Mouse (Mus musculus): Measurements from ENCODE around the gene Htra2.

DNA sequence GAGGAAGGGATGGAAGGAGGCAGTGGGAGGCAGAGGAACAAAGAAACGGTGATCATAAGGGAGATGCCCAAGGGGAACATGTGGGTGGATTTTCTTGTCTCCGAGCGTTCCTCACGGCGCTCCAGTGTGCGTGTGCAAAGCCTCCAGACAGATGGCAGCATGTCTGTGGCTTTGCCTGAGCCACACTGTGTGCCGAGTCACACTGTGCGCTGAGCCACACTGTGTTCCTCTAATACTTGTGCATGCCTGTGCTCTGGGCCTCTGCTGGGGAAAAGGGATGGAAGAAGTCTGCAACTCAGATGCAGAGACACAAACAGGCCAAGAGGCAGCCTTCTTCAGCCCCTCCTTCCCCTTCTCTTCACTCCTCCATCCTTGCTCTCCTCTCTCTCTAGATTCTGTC lies 27.8 kb downstream of the Htra2 start:
- no peak for TF ChIP-seq CTCF (IDR thresholded peaks at IDR 0.05; ENCODE audit: borderline replicate concordance, extremely low read depth, insufficient read depth, insufficient read length)
- no peak for TF ChIP-seq POLR2A (IDR thresholded peaks at IDR 0.05; ENCODE audit: borderline replicate concordance, extremely low read depth, insufficient read depth, insufficient read length, poor library complexity, severe bottlenecking)
